Mouse (Mus musculus) layer of hippocampus, adult 9-10 months (tissue): ENCODE measurements at regions not wholly inside any gene's neighbourhood (a gene's known extent, or its start where the extent isn't known, plus 50 kb on each side); places are given as distances from the start of the nearest gene placed in this dataset.

Source experiments
- DNase-seq: peaks from one replicate; pipeline ENCODE4 v3.0.0; 2022; ENCODE audit warnings: low spot score

GRCm38 (mm10) chr15:70920138-70920537, 2914.2 kb upstream of the Gm6569 start:
- DNase-seq: no peak

DNA sequence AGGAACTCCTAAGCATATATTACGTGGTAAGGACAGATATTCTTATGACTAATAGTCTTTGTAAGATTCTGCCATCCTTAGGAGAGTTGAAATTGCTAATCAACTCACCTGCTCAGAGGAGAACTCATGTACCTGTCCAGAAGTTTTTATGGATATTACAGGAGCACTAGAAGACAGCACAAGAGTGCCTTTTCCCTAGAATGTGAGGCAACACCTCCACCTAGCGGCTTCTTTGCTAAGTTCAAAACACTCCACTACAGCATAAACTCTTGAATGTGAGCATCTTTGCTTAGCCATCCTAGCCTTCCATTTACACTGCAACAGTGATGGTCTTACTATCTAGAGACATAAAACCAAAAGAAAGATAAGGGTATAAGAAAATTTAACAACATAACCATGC, 2913.5 kb upstream of the Gm6569 start:
- DNase-seq: peak; percentile 29
